Mouse (Mus musculus) cerebellum, postnatal 36 days (tissue): ENCODE results near the gene Farsb.
"Not testable (repeated sequence)": the region's sequence is repeated elsewhere in the genome, so short reads cannot be mapped to it uniquely, and the experiment has no call there.

Experiments
- DNase-seq, 2 experiments: peaks; one replicate each; pipeline ENCODE4 v3.0.0; 2021 to 2022; ENCODE audit warnings: mixed read lengths in 2 of 2

Gene Farsb

GRCm38 (mm10) chr1:78488752-78489492 lies at the start of gene Farsb:
Gene Farsb, minus strand, starts transcription at chr1:78488897.
- peak; percentile 88 to 90 for DNase-seq

GRCm38 (mm10) chr1:78538396-78538795 lies 49.7 kb upstream of the Farsb start:
- DNase-seq: no peak

GRCm38 (mm10) chr1:78537494-78538010 lies 48.9 kb upstream of the Farsb start:
- DNase-seq: peak; percentile 62 to 72

GRCm38 (mm10) chr1:78536310-78537164 lies 47.8 kb upstream of the Farsb start:
- DNase-seq: peak; percentile 84

- no peak for DNase-seq
Observed at GRCm38 (mm10) chr1:78534428-78535150, 45.9 kb upstream of the Farsb start.

GRCm38 (mm10) chr1:78532184-78532800 lies 43.6 kb upstream of the Farsb start:
- DNase-seq: no peak

GRCm38 (mm10) chr1:78530500-78531215 lies 42.0 kb upstream of the Farsb start:
- no peak for DNase-seq

GRCm38 (mm10) chr1:78529011-78529410 lies 40.3 kb upstream of the Farsb start:
- no peak for DNase-seq

GRCm38 (mm10) chr1:78528356-78528755 lies 39.7 kb upstream of the Farsb start:
- no peak for DNase-seq

GRCm38 (mm10) chr1:78525189-78525886 lies 36.6 kb upstream of the Farsb start:
- DNase-seq: peak; percentile 52 to 67

- DNase-seq: no peak
Observed at GRCm38 (mm10) chr1:78518907-78519306, 30.2 kb upstream of the Farsb start.

- DNase-seq: no peak
Observed at GRCm38 (mm10) chr1:78512756-78513155, 24.1 kb upstream of the Farsb start.

GRCm38 (mm10) chr1:78511621-78512160 lies 23.0 kb upstream of the Farsb start, which contains the start of gene BC035947:
Gene BC035947, minus strand, starts transcription at chr1:78512158.
- DNase-seq: peak; percentile 6 to 13

- no peak for DNase-seq
Observed at GRCm38 (mm10) chr1:78510862-78511261, 22.2 kb upstream of the Farsb start, which contains the start of gene Mogat1. Gene Mogat1, plus strand, starts transcription at chr1:78510991.

GRCm38 (mm10) chr1:78507137-78507536 lies 18.4 kb upstream of the Farsb start:
- DNase-seq: no peak

- no peak for DNase-seq
Observed at GRCm38 (mm10) chr1:78502527-78502926, 13.8 kb upstream of the Farsb start.

GRCm38 (mm10) chr1:78501856-78502255 lies 13.2 kb upstream of the Farsb start:
- DNase-seq: not testable (repeated sequence)

GRCm38 (mm10) chr1:78501036-78501435 lies 12.3 kb upstream of the Farsb start:
- DNase-seq: no peak

GRCm38 (mm10) chr1:78490143-78490542 lies 1.4 kb upstream of the Farsb start:
- no peak for DNase-seq

- DNase-seq: no peak
Observed at GRCm38 (mm10) chr1:78488427-78488751, 308 bp downstream of the Farsb start.

GRCm38 (mm10) chr1:78484361-78484760 lies 4.3 kb downstream of the Farsb start:
- no peak for DNase-seq
